Mouse (Mus musculus) cortical plate, adult 2 months (tissue): ENCODE results near the gene Akt2.

Experiments used
- CTCF ChIP-seq: fragments of 200-500 bp; IDR thresholded peaks from 2 replicates; pipeline ENCODE4 v1.5.1; 2011; ENCODE audit warnings: mild to moderate bottlenecking, control low read depth, low read length; ENCODE audit not compliant: insufficient read depth; ENCODE audit errors: extremely low read depth
- POLR2A ChIP-seq: fragments of 200-500 bp; IDR thresholded peaks from 2 replicates; pipeline ENCODE4 v1.6.1; 2011; ENCODE audit warnings: mild to moderate bottlenecking, low read length, control low read depth; ENCODE audit not compliant: insufficient read depth; ENCODE audit errors: extremely low read depth

DNA sequence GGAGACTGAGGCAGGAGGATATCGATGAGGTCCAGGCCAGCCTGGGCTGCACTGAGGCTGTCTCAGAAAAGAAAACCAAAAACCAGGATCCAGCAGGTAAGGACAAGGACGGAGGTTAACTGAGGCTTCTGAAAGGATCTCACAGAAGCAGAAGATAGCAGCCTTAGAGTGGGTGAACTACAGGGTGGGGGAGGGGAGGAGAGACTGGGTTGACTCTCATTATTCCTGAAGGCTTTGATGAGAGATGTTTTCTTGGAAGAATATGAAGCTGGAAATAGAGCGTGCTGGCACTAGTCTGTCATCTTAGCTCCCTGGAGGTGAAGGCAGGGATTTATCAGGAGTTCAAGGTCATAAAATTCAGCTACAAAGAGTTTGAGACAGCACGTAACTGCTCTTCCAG is 47.5 kb upstream of the Akt2 start:
- TF ChIP-seq POLR2A = no peak
- TF ChIP-seq CTCF = no peak
